Mouse (Mus musculus) ovary, postnatal 36 days (tissue): Measurements from ENCODE around the gene Pfdn2.
"Not testable (repeated sequence)": the region's sequence is repeated elsewhere in the genome, so short reads cannot be mapped to it uniquely, and the experiment has no call there.

Experiments
- DNase-seq: peaks from one replicate; pipeline ENCODE4 v3.0.0; 2022; ENCODE audit warnings: low spot score, mixed read lengths

Pfdn2 gene

GRCm38 (mm10) chr1:171345225-171346094, at the start of gene Pfdn2, which contains the start of gene Nit1:
Pfdn2 (plus strand) TSS chr1:171345670.
Nit1 (minus strand) TSS chr1:171345646.
- peak; percentile 89 for DNase-seq

GRCm38 (mm10) chr1:171298226-171298625, 47.2 kb upstream of the Pfdn2 start:
- DNase-seq: no peak

GRCm38 (mm10) chr1:171306157-171306556, 39.3 kb upstream of the Pfdn2 start:
- DNase-seq: not testable (repeated sequence)

DNA sequence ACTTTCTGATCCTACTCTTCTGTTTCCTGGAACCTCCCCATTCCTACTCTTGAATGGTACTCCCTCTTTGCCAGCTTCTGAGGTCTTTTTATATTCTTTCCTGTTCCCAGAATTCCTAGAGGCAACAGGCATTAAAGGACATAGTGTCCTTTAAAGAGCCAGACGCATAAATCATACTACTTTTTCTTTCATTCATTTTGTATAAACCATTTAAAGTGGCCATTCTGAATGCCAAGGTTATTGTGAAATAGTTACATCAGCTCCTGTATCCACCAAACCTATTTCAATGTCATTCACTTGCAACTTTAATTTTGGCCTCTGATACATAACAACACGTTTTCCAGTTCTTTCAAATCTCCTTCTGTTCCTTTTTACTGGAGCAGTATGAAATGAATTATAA, 36.1 kb upstream of the Pfdn2 start:
- no peak for DNase-seq

DNA sequence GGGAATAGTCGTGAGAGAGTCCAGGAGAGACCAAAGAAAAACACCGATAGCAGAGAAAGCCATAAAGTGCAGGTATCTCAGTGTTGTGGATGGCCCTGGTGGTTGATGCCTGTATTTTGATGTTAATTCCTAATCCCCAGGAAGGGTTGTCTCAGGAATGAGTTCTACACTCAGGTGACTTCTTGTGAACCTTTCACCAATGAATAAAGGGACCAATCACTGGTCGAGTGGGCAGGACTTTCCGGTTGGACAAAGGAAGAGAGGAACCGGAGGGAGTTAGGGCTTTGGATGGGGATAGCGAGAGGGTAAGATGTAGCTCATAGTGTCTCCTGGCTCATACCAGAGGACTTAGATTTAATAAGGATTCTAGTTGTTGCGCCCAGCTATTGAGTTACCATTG, 25.7 kb upstream of the Pfdn2 start:
- DNase-seq: no peak

DNA sequence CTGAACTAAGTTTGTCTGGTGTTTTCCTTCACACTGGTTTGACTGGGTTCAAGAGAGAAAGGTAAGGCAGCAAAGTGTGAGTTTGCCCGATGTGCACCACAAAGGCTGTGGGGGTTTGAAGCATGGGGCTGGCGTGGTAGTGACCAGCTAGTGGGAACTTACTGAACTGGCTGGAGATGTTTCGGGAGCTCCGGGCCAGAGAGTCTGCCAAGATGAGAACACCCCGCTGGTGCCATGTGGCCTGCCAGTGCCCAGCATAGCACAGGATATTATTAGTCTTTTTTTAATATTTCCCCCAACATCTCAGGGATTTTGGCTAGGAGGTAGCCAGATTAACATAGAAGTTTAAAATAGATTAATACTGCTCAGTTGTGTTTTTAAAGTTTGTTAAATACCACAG, 25.3 kb upstream of the Pfdn2 start:
- no peak for DNase-seq

DNA sequence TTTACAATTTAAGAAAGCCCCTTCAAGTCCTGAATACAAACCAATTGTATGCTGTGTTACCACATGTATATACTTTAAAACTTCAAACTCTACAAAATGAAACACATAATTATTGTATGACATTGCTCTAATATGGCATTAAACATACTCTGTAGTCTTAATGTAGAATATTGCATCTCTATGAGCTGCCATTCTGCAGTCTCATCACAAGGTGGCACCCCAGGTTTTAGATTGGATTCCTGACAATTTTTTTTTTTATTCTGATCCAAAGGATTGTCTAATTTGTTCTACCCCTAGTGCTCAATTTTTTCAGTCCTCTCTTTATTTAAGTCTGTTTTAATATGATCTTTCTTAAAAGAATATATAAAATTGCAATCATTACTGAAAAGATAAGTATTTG, 24.1 kb upstream of the Pfdn2 start:
- no peak for DNase-seq

DNA sequence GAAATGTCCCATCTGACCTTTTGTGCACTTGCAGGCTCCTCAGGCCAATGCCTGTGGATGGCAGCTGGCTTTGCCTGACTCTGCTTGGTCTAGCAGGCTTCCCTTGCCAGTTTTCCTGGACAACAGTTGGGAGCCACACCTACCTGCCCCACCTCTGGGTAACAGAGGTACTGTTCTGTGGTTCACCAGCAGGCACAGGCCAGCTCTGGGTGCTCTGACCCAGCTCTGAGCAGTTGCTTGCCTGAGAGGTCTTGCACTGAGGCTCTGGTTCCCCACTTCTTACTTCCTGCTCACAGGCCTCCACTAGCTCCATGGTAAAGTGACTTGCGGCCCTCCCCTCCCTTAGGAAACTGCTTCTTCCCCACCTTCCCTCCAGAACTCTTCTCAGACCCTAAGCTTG, 23.5 kb upstream of the Pfdn2 start:
- DNase-seq: no peak

DNA sequence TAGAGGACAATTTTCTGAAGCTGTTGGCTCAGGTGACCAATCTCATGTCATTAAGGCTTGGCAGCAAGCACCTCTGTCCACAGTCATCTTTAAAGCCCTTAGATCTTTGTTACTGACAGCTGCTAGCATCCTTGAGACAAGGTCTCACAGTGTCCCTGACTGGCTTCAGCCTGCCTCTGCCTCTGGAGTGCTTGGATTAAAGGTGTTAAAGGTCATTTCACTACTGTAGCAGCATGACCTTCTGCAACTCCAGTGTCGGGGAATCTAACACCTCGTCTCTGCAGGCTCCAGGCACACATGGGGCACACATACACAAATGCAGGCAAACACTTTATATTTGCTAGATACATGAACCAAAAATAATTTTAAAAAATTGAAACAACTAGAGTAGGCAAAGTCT, 19.9 kb upstream of the Pfdn2 start:
- DNase-seq: no peak

- DNase-seq: not testable (repeated sequence)
These were observed 18.9 kb upstream of the Pfdn2 start for GRCm38 (mm10) chr1:171326588-171326987.

DNA sequence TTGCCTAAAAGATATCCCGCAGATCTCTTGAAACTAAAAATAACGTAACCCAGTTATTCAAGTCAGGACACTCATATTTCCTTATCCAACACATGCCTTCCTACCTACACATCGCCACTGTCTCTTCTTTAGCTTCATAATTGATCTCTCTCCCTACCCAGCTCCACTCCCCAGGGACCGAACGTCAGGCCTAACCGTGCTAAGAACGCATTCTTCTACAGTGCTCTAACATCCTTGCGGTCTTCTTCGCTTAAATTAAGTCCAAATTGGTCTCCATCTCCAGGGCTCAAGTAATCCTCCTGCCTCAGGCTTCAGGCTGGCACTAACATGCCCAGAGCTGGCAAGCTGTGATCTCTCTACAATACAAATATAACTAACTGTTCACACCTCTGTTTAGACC, 17.2 kb upstream of the Pfdn2 start:
- no peak for DNase-seq

DNA sequence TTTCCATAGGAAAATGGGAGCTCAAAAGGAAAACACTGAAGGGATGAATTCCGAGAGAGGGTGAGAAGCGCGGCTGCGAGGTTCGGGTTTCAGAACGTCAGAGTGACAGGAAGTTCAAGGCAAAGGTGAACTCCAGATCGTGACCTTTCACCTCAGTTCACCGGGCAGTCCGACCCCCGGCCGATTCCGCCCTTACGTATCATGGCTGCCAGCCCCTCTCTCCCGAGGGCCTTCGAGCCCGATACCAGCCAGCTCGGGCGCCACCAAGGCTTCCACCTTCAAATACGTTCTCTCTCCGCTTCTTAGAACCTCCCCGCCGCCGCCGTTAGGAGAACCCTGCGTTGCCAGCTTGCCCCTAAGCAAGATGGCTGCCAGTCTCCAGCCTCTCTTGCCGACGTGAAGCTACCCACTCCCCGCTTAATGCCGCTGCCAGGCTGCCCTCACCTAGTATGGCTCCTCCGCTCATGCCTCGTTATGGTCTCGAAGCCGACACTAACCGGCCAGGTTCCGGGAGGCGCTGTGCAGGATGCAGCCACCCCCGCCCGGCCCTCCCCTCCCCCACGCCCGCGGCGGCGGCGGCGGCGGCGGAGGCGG, 16.5 kb upstream of the Pfdn2 start, which contains the start of gene Dedd:
Gene Dedd (plus strand): TSS at position 307 of the 594 bp plus-strand sequence.
- peak; percentile 89 for DNase-seq

DNA sequence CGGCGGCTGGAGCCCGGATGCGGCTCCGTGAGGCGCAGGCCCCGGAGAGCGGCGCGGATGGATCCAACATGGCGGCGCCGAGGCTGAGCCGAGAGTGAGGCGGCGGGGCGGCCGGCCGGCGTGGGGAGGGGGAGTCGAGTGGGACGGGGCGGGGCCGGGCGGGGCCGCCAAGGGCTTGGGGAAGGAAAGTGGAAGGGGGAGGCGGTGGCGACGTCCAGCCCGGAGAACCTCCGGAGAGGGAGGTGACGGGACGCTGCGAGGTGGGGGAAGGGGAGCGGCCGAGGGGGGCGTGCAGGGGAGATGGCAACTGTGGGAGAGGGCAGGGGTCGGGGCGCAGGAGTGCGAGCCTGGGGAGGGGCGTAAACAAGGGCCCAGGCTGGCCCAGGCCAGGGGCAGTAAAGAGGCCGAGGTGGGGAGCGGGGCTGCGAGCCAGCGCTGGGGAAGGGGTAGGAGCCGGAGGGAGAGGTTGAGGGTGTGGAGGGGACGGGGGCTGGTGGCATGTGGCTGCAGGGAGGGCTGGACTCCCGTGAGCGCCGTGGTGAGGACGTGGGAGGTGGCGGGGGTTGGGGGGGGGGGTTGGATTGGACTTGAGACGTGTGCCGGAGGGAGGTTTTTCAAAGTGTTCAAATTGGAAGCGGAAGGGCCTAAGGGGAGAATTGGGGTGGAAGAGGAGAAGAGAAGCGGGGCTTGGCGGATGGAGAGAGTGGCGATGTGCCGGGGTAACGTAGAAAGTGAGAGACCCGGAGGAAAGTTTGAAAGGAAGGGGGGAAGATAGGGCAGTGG, 15.8 kb upstream of the Pfdn2 start:
- DNase-seq: no peak

DNA sequence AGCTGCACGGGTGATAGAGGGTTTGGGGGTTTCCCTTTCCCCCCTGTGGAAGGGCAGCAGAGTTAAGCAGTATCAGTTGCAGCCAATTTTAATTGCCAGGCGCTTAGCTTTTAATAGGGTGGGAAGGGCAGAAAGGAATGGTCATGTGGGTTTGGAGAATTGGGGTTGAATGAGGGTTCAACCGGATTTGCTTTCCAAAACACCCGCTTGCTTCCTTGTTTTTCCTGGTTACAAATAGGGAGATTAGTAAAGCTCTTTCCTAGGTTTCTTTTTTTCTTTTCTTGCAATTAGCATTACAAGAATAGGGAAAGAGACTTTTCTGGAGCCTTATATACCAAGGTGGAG, 15.3 kb upstream of the Pfdn2 start:
- no peak for DNase-seq

DNA sequence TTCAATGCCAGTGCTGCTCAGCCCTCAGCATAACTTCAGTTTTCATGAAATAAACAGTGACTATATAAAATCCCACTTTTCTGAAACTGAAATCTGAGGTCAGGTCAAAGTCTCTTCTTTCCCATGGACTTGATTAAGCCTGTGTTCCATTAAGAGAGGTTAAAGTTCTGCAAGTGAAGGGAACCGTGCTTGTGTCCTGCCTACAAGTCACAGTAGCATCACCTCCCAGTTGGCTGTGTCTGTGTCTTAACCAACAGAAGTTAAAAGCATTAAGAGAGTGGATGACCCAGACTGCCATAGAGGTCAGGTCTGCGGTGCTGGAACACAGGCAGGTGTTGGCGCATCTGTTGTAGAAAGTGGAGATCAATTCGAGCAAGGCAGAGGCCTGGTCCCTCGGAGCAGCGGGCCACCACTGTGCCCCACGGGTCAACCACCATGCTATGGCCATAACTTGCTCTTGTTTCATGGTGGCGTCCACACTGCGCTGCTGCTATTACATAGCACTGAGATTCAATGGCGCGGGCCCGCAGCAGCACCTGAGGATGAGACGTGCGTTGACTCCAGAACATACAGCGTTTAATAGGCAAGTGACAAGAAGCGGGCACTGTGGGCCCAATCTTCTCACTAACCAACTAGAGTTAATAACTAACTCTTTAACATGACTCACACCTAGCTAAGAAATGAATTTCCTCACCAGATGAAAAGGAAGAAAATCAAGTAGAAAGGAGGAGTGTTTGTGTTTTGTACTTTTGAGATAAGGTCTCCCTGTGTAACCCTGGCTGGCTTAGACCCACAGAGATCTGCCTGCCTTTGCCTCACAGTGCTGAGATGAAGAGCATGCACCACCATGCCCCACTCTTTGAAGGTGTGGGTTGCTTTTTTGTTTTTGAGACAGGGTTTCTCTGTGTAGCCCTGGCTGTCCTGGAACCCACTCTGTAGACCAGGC, 2.9 kb upstream of the Pfdn2 start:
- no peak for DNase-seq

DNA sequence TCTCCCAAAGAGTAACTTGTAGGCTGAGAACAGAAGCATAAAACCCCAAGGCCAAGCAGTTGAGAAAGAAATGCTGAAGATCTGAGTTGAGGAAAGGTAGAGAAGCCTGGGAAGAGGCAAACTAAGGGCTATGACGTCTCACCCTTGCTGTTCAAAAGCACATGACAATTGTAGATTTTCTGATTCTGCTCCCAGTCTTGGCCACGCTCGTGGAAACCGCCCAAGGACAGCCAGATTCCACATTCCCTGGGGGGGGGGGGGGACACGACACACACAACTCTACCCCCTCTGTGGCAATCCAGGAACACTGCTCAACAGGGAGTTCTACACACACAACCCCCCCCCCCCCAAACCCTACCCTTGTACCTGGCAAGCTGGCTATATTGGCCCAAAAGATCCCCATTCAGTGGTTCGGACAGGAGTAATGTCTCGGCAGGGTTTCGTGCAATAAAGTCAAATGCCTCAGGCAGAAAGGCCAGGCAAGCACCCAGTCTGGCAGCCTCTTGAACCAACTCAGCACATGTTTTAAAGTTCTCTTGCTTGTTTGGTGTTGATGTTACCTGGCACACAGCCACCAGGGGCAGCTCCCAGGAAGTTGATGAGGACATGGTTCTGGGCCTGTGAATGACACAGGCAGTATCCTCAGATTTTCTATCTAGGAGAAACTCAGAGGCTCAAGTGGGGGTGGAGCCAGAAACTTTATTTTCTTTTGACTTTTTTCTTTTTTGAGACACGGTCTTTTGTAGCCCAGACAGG, 1.4 kb upstream of the Pfdn2 start:
- peak; percentile 38 for DNase-seq

DNA sequence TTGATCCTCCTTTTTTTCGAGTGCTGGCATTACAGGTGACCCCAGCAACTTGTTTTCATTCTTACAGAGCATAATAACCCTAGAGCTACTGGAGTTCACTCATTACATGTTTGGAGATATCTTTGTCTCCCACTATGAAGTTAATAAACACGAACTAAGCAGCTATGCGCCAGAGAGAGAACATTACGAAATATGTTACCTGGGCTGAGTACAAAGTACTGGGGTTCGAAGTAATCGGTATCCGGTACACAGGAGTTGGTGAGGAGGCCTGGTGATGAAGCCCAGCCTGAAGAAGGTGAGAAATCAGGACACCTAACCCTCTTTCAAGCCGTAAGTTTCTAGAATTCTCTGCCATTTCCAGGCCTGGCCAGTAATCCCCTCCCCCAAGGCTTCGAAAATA, 755 bp upstream of the Pfdn2 start:
- no peak for DNase-seq

GRCm38 (mm10) chr1:171346095-171346450, 603 bp downstream of the Pfdn2 start:
- DNase-seq: no peak

DNA sequence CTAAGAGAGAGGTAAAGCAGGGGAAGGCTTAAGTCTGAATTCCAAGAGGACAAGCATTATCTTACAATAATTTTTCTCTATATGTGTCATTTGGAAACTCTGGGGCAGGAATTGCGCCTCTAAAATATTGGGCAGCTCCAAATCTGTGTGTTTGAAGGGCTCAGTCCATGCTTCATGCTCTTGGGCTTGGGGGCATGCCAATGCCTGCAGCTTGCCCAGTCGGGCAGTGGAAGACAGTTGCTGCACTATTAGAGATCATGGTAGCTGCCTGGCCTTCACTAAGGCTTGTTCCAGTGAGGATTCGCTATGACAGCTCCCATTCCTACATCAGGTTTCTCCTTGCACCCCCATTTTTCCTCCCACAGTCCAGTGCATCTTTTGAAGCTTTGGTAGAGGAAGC, 3.2 kb downstream of the Pfdn2 start:
- no peak for DNase-seq

DNA sequence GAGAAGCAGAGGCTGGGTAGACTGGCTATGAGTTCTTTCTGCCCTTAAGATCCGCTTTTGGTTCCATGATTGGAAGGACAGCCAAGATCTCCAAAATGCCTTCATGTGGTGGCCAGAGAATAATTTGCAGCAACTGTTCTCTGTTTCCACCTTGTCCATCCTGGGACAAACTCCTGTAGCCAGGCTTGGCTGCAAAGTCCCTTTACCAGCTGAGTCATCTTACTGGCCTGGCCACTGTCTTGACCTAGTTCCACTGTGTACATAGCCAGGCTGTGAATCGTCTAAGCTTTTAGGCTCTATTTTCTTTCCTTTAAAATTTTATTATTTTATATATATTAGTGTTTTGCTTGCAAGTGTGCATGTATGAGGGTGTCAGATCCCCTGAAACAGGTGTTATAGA, 3.7 kb downstream of the Pfdn2 start:
- no peak for DNase-seq

GRCm38 (mm10) chr1:171355812-171356340, 10.4 kb downstream of the Pfdn2 start:
- DNase-seq: no peak
